Mouse (Mus musculus) olfactory bulb, adult 2 months (tissue): ENCODE results near the gene Btbd9.

Source experiments
- CTCF ChIP-seq: fragments of 200-500 bp; IDR thresholded peaks from 2 replicates; pipeline ENCODE4 v1.5.1; 2012; ENCODE audit warnings: low read depth, mild to moderate bottlenecking, low read length, moderate library complexity; ENCODE audit not compliant: insufficient read depth
- POLR2A ChIP-seq: fragments of 200-500 bp; IDR thresholded peaks from 2 replicates; pipeline ENCODE4 v1.6.1; 2012; ENCODE audit warnings: mild to moderate bottlenecking, low read depth, low read length, moderate library complexity; ENCODE audit not compliant: insufficient read depth

GRCm38 (mm10) chr17:30439702-30440101 is 136.6 kb downstream of the Btbd9 start:
- no peak for TF ChIP-seq CTCF
- TF ChIP-seq POLR2A, result no peak
